Mouse (Mus musculus): Measurements from ENCODE around the gene Gm11114.

DNA sequence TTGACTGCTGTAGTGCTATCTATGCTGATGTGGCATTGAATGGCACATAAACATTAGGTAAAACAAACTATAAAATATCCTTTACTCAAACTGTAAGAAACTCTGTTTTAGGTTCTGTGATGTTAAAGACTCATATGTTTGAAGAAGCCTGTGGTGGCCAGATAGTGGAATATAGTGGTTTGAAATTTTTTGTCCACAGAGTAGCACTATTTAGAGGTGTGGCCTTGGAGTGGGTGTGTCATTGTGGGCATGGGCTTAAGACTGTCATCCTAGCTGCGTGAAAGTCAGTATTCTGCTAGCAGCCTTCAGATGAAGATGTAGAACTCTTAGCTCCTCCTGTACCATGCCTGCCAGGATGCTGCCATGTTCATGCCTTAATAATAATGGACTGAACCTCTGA lies 3.5 kb downstream of the Gm11114 start:
- TF ChIP-seq CTCF (IDR thresholded peaks at IDR 0.05; ENCODE audit: borderline replicate concordance, insufficient read depth, low read length) (no peak), POLR2A (IDR thresholded peaks at IDR 0.05; ENCODE audit: low read depth, low read length) (no peak)
